Mouse (Mus musculus): ENCODE data around the gene Phf2.

The Phf2 gene

GRCm38 (mm10) chr13:48870771-48871731 lies at the start of gene Phf2:
Phf2 (minus strand) TSS chr13:48871119.
- no peak for DNase-seq (ENCODE audit: low read depth, low spot score)

- DNase-seq (ENCODE audit: low read depth, low spot score), result no peak
Observed at GRCm38 (mm10) chr13:48919756-48920415, 49.0 kb upstream of the Phf2 start.

- DNase-seq (ENCODE audit: low read depth, low spot score), result no peak
Observed at GRCm38 (mm10) chr13:48917113-48917599, 46.2 kb upstream of the Phf2 start.

- no peak for DNase-seq (ENCODE audit: low read depth, low spot score)
Observed at GRCm38 (mm10) chr13:48913680-48914079, 42.8 kb upstream of the Phf2 start.

- no peak for DNase-seq (ENCODE audit: low read depth, low spot score)
Observed at GRCm38 (mm10) chr13:48913141-48913540, 42.2 kb upstream of the Phf2 start.

GRCm38 (mm10) chr13:48911426-48911825 lies 40.5 kb upstream of the Phf2 start:
- no peak for DNase-seq (ENCODE audit: low read depth, low spot score)

- no peak for DNase-seq (ENCODE audit: low read depth, low spot score)
Observed at GRCm38 (mm10) chr13:48905458-48905857, 34.5 kb upstream of the Phf2 start.

GRCm38 (mm10) chr13:48895376-48895775 lies 24.5 kb upstream of the Phf2 start:
- no peak for DNase-seq (ENCODE audit: low read depth, low spot score)

- DNase-seq (ENCODE audit: low read depth, low spot score), result no peak
Observed at GRCm38 (mm10) chr13:48890260-48890960, 19.5 kb upstream of the Phf2 start.

GRCm38 (mm10) chr13:48878534-48878933 lies 7.6 kb upstream of the Phf2 start:
- peak; percentile 95 for DNase-seq (ENCODE audit: low read depth, low spot score)

- DNase-seq (ENCODE audit: low read depth, low spot score), result no peak
Observed at GRCm38 (mm10) chr13:48877805-48878204, 6.9 kb upstream of the Phf2 start.

- no peak for DNase-seq (ENCODE audit: low read depth, low spot score)
Observed at GRCm38 (mm10) chr13:48872726-48873125, 1.8 kb upstream of the Phf2 start.

- no peak for DNase-seq (ENCODE audit: low read depth, low spot score)
Observed at GRCm38 (mm10) chr13:48871887-48872606, 1.1 kb upstream of the Phf2 start.

- DNase-seq (ENCODE audit: low read depth, low spot score), result no peak
Observed at GRCm38 (mm10) chr13:48869950-48870770, 759 bp downstream of the Phf2 start.

- no peak for DNase-seq (ENCODE audit: low read depth, low spot score)
Observed at GRCm38 (mm10) chr13:48869600-48869949, 1.3 kb downstream of the Phf2 start.

GRCm38 (mm10) chr13:48869088-48869487 lies 1.8 kb downstream of the Phf2 start:
- DNase-seq (ENCODE audit: low read depth, low spot score), result no peak

GRCm38 (mm10) chr13:48864673-48865356 lies 6.1 kb downstream of the Phf2 start:
- no peak for DNase-seq (ENCODE audit: low read depth, low spot score)

- DNase-seq (ENCODE audit: low read depth, low spot score), result no peak
Observed at GRCm38 (mm10) chr13:48863556-48863955, 7.4 kb downstream of the Phf2 start.

- DNase-seq (ENCODE audit: low read depth, low spot score), result no peak
Observed at GRCm38 (mm10) chr13:48861913-48862312, 9.0 kb downstream of the Phf2 start.

- no peak for DNase-seq (ENCODE audit: low read depth, low spot score)
Observed at GRCm38 (mm10) chr13:48858779-48859178, 12.1 kb downstream of the Phf2 start.

All from retina, adult 2 months (tissue).